ENCODE assay signal across 12 mouse cellular contexts in the genomic region with DNA sequence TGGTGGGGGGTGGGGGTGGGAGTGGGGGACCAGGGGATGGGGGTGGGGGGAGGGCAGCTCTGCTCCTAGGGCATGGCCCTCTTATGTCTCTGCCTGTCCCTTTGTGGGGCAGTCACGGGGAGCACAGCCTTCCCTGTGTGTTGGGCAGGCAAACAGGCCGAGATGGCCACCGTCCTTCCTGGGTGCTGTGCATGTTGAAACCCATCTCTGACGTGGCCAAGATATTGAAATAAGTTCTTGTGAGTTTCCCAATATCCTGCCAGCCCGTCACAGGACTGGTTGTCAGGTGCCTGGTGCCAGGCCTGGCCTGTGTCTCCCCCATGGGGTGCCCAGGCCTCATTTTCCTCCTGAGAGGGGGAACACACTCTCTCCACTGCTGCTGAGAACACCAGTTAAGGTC. TPM values are rescaled to one million over a fixed set of nuclear protein-coding genes. Genes with fewer than 3 reads are reported as not detected.
DNase-seq lines count a peak whose midpoint lies in the region; ATAC-seq and TF ChIP-seq lines count a peak whose summit lies in the region.
"Had no signal": no experiment of that assay in that cellular context is flagged by ENCODE, and none has a peak within 500 bp of the region (broad histone marks: within the 10 kb centered on the region; RNA-seq: fewer than 3 reads in every experiment).

No protein-coding gene starts in this region.

- H3K4me2 ChIP-seq in lung, postnatal 0 days (replicated peaks; ENCODE audit: low read depth, low read length), result no peak overlapping the region

- no peaks in the 10 kb centered on the region for H3K36me3 ChIP-seq in testis, adult 2 months (ENCODE audit: control insufficient read depth, insufficient read depth, low read length)
- H3K36me3 ChIP-seq in lung, postnatal 0 days (ENCODE audit: insufficient read depth, low read length), result no peaks in the 10 kb centered on the region

- H3K9me3 ChIP-seq in lung, postnatal 0 days (ENCODE audit: low read length), result no peaks in the 10 kb centered on the region

- no peak for TF ChIP-seq CTCF in testis, adult 2 months (IDR thresholded peaks at IDR 0.05; ENCODE audit: control insufficient read depth, insufficient read depth, insufficient replicate concordance, low read depth, low read length)
- TF ChIP-seq CTCF in bone marrow macrophage, adult 2 months (IDR thresholded peaks at IDR 0.05; ENCODE audit: low read depth, low read length), result no peak
- no peak for TF ChIP-seq CTCF in lung, postnatal 0 days (IDR thresholded peaks at IDR 0.05)

- H3K9ac ChIP-seq in lung, postnatal 0 days (replicated peaks; ENCODE audit: low read depth), result no peak overlapping the region

- no peak overlapping the region for H3K27ac ChIP-seq in testis, adult 2 months (ENCODE audit: control insufficient read depth, insufficient read depth, low read depth, low read length)
- H3K27ac ChIP-seq in bone marrow macrophage, adult 2 months (ENCODE audit: insufficient read depth, low read depth, low read length), result peak overlapping the region; percentile 93
- H3K27ac ChIP-seq in lung, postnatal 0 days (ENCODE audit: low read length), result no peak overlapping the region
- H3K27ac ChIP-seq: heart, adult 2 months had no signal

- peak; percentile 16; the same call in 1 of the 2 replicates for ATAC-seq in lung, postnatal 0 days
- peak; percentile 52 for ATAC-seq in neutrophil, adult 5-6 weeks (ENCODE audit: extremely low read depth, insufficient number of reproducible peaks, low FRiP score, poor library complexity, severe bottlenecking)

- peak overlapping the region; percentile 5; the same call in 1 of the 2 replicates for H3K4me3 ChIP-seq in testis, adult 2 months (ENCODE audit: control insufficient read depth, low read depth, low read length)
- no peak overlapping the region for H3K4me3 ChIP-seq in bone marrow macrophage, adult 2 months (ENCODE audit: insufficient read depth, low read length)
- no peak overlapping the region for H3K4me3 ChIP-seq in lung, postnatal 0 days (ENCODE audit: low read depth, low read length)
- H3K4me3 ChIP-seq: heart, adult 2 months had no signal

- DNase-seq in testis, postnatal 10 days (ENCODE audit: low spot score), result no peak
- peak; percentile 47 for DNase-seq in lung, postnatal 0 days (ENCODE audit: low spot score)
- no peak for DNase-seq in gastrocnemius, postnatal 10 days
- DNase-seq in embryo, embryonic 10 days (ENCODE audit: low spot score), result no peak
- DNase-seq: kidney, adult 2 months; left cerebral cortex, postnatal 4 days; retina, postnatal 1 day; thymus, postnatal 14 days had no signal

- H3K27me3 ChIP-seq in testis, adult 2 months (ENCODE audit: control insufficient read depth, insufficient read depth, low read length), result no peaks in the 10 kb centered on the region
- H3K27me3 ChIP-seq in lung, postnatal 0 days (replicated peaks; ENCODE audit: insufficient read depth, low read length), result no peaks in the 10 kb centered on the region

- TF ChIP-seq EP300 in lung, postnatal 0 days (IDR thresholded peaks at IDR 0.05), result no peak

- TF ChIP-seq POLR2A in testis, adult 2 months (IDR thresholded peaks at IDR 0.05; ENCODE audit: control insufficient read depth, low read depth, low read length), result no peak
- no peak for TF ChIP-seq POLR2A in bone marrow macrophage, adult 2 months (IDR thresholded peaks at IDR 0.05; ENCODE audit: borderline replicate concordance, low read depth, low read length)

- 86% methylated on average over 5 of the region's 5 CpGs for WGBS in lung, postnatal 0 days

- H3K4me1 ChIP-seq in testis, adult 2 months (ENCODE audit: control insufficient read depth, insufficient read depth, low read length), result peaks cover 9% of the 10 kb centered on the region
- peaks cover 87% of the 10 kb centered on the region for H3K4me1 ChIP-seq in bone marrow macrophage, adult 2 months (ENCODE audit: control insufficient read depth, insufficient read depth, low read length)
- peaks cover 34% of the 10 kb centered on the region for H3K4me1 ChIP-seq in lung, postnatal 0 days (ENCODE audit: insufficient read depth, low read depth, low read length)

RNA-seq across cellular contexts. Expression of a gene that starts 37.9 kb away (rescaled TPM):
- polyA plus RNA-seq in testis, adult 2 months (2012; rRNA removed), result 54.3 and 55.2 TPM in 2 replicates
- polyA plus RNA-seq in bone marrow macrophage, adult 2 months (2012; ENCODE audit: insufficient read depth, insufficient read length, missing spikeins), result 35.8 and 39.7 TPM in 2 replicates
- 9.6 and 10.3 TPM in 2 replicates for polyA plus RNA-seq in lung, postnatal 0 days (2015; fragmentation: Nextera tagmentation; extraction: Ambion mirVana)
- 5.4 and 8.4 TPM in 2 replicates for total RNA-seq in neutrophil, adult 5-6 weeks (2017)
- total RNA-seq in gastrocnemius, postnatal 10 days (2021), result 10 to 100 TPM; 58.8 to 61.3 TPM
